Mouse (Mus musculus): ENCODE results near the gene Ina. TPM values are rescaled to one million over a fixed set of nuclear protein-coding genes. Genes with fewer than 3 reads are reported as not detected.
"Not testable (repeated sequence)": the region's sequence is repeated elsewhere in the genome, so short reads cannot be mapped to it uniquely, and the experiment has no call there.

Ina gene
- total and polyA plus RNA-seq, 3 experiments, result not detected

DNA sequence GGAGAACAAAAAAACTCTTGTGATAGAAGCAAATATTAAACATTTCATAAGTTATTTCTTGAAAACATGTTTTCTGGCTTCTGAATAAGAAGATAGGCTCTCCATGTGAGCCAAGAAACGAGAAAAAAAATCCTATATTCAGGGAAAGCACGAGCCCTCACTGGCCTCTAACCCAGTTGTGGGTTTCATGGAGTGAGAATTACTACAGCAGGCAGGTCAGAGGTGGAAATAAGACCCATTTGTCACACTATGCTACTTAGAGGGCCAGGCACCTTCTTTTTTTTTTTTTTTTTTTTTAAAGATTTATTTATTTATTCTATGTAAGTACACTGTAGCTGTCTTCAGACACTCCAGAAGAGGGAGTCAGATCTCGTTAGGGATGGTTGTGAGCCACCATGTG, 14.1 kb upstream of the Ina start:
- not testable (repeated sequence) for H3K9ac ChIP-seq (ENCODE audit: control insufficient read depth, low read depth, low read length, poor library complexity, severe bottlenecking); H3K79me2 ChIP-seq (ENCODE audit: control insufficient read depth, insufficient read depth, low read length, poor library complexity); H3K9me3 ChIP-seq (replicated peaks; ENCODE audit: insufficient read depth, low read length); H3K4me3 ChIP-seq (ENCODE audit: control insufficient read depth in 1 of 2, insufficient read depth in 1 of 2, low read depth in 2 of 2, low read length in 2 of 2); H3K27me3 ChIP-seq (ENCODE audit: control insufficient read depth in 1 of 2, insufficient read depth in 2 of 2, low read length in 2 of 2)
- Histone ChIP-seq H3K36me3 (ENCODE audit: control insufficient read depth in 1 of 2, insufficient read depth in 2 of 2, low read length in 2 of 2) (peaks cover 0 to 28% of the 10 kb centered on the region in 2 experiments; a peak in 2 of 4 replicates), H3K4me1 (ENCODE audit: control insufficient read depth in 1 of 2, insufficient read depth in 2 of 2, low read length in 2 of 2) (peaks cover 17 to 38% of the 10 kb centered on the region in 2 experiments), H3K27ac (ENCODE audit: control insufficient read depth, low read depth, low read length) (peak overlapping the region; percentile 62)
- TF ChIP-seq ZNF384 (IDR thresholded peaks at IDR 0.05; ENCODE audit: low read depth, low read length), result peak; percentile 53
- DNase-seq (ENCODE audit: low read depth, low spot score), result peak; percentile 51

DNA sequence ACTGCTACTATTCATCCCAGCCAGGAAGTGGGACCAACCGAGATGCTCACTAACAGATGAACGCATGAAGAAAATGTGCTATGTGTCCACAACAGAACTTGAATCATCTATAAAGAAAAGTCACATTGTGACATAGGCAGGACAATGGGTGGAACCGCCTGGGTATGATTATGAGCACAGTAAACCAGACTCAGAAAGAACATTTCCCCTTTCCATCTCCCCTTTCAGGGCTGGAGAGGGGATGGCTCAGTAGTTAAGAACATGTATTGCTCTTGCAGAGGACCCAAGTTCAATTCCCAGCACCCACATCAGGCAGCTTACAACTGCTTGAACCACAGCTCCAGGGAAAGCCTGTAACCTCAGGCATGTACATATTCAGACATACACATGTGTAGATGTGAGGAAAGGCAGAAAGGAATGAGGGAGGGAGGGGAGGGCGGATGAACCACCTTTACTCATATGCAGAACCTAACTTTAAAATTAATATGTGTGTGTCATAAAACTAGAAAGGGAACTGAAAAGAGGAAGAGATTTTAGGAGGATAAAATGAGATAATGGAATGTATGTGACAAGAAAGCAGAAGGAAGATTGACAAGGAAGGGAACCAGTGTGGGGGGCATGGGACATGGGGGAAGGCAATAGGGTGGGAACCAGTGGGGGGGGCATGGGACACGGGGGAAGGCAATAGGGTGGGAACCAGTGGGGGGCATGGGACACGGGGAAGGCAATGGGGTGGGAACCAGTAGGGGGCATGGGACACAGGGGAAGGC, 10.6 kb upstream of the Ina start:
- H3K9ac ChIP-seq (ENCODE audit: control insufficient read depth, low read depth, low read length, poor library complexity, severe bottlenecking), result no peak overlapping the region
- DNase-seq (ENCODE audit: low read depth, low spot score), result peak; percentile 79
- no peaks in the 10 kb centered on the region for H3K79me2 ChIP-seq (ENCODE audit: control insufficient read depth, insufficient read depth, low read length, poor library complexity)
- no peaks in the 10 kb centered on the region for H3K9me3 ChIP-seq (replicated peaks; ENCODE audit: insufficient read depth, low read length)
- peaks cover 11 to 29% of the 10 kb centered on the region in 2 experiments for H3K4me1 ChIP-seq (ENCODE audit: control insufficient read depth in 1 of 2, insufficient read depth in 2 of 2, low read length in 2 of 2)
- peaks cover 0 to 23% of the 10 kb centered on the region in 2 experiments; a peak in 2 of 4 replicates for H3K36me3 ChIP-seq (ENCODE audit: control insufficient read depth in 1 of 2, insufficient read depth in 2 of 2, low read length in 2 of 2)
- no peak overlapping the region for H3K4me3 ChIP-seq (ENCODE audit: control insufficient read depth in 1 of 2, insufficient read depth in 1 of 2, low read depth in 2 of 2, low read length in 2 of 2)
- TF ChIP-seq RCOR1 (IDR thresholded peaks at IDR 0.05; ENCODE audit: low read depth, low read length) (peak; percentile 74), ETS1 (IDR thresholded peaks at IDR 0.05; ENCODE audit: low read depth, low read length) (peak; percentile 63; the same call in 1 of the 2 replicates), POLR2AphosphoS5 (IDR thresholded peaks at IDR 0.05; ENCODE audit: borderline replicate concordance, low read depth, low read length) (no peak), MYC (IDR thresholded peaks at IDR 0.05; ENCODE audit: low read depth, low read length) (peak; percentile 22; the same call in 1 of the 2 replicates), JUND (IDR thresholded peaks at IDR 0.05; ENCODE audit: low read depth, low read length) (no peak), MAFK (IDR thresholded peaks at IDR 0.05; ENCODE audit: borderline replicate concordance, low read depth, low read length) (no peak), MAZ (IDR thresholded peaks at IDR 0.05; ENCODE audit: low read depth, low read length) (no peak; the same call in 1 of the 2 replicates), ZKSCAN1 (IDR thresholded peaks at IDR 0.05; ENCODE audit: low read depth, low read length) (no peak), CHD1 (IDR thresholded peaks at IDR 0.05; ENCODE audit: low read depth, low read length) (no peak), ZC3H11A (IDR thresholded peaks at IDR 0.05; ENCODE audit: low read depth, low read length) (no peak), TBP (IDR thresholded peaks at IDR 0.05; ENCODE audit: low read depth, low read length) (peak; percentile 87), EP300 (IDR thresholded peaks at IDR 0.05; ENCODE audit: low read depth in 1 of 2, low read length in 2 of 2) (peak; percentile 62 to 83; a peak in 3 of 4 replicates), GATA1 (IDR thresholded peaks at IDR 0.05; ENCODE audit: low read depth, low read length) (peak; percentile 65)
- H3K27me3 ChIP-seq (ENCODE audit: control insufficient read depth in 1 of 2, insufficient read depth in 2 of 2, low read length in 2 of 2), result peaks cover 0 to 4% of the 10 kb centered on the region in 2 experiments; a peak in 2 of 4 replicates
- peak overlapping the region; percentile 45; the same call in 1 of the 2 replicates for H3K27ac ChIP-seq (ENCODE audit: control insufficient read depth, low read depth, low read length)

All from MEL (cell line).